Mouse (Mus musculus) midbrain, postnatal 0 days (tissue): ENCODE results near the gene Pbx1. TPM values are rescaled to one million over a fixed set of nuclear protein-coding genes. Genes with fewer than 3 reads are reported as not detected.

Source experiments
- ATAC-seq: fragments of 200-750 bp; cut with Nextera tagmentation; 2 replicates; pipeline ENCODE4 v1.8.0; 2017; ENCODE audit warnings: moderate number of reproducible peaks, mild to moderate bottlenecking, moderate TSS enrichment, moderate library complexity; ENCODE audit not compliant: low FRiP score
- DNase-seq: peaks from one replicate; pipeline ENCODE4 v3.0.0-alpha.2; 2015; ENCODE audit warnings: low spot score
- H3K27ac ChIP-seq: fragments of 300-500 bp; sonication (generic); 2 replicates; pipeline ENCODE4 v1.5.1; 2014; ENCODE audit warnings: low read depth, mild to moderate bottlenecking, low read length, mixed read lengths
- H3K27me3 ChIP-seq: fragments of 300-500 bp; sonication (generic); 2 replicates; pipeline ENCODE4 v1.6.1; 2014; ENCODE audit warnings: low read length, control low read depth, mixed read lengths; ENCODE audit not compliant: insufficient read depth
- H3K36me3 ChIP-seq: fragments of 300-500 bp; sonication (generic); 2 replicates; pipeline ENCODE4 v1.6.1; 2014; ENCODE audit warnings: low read length, control low read depth, mixed read lengths; ENCODE audit not compliant: insufficient read depth
- H3K4me1 ChIP-seq: fragments of 300-500 bp; sonication (generic); 2 replicates; pipeline ENCODE4 v1.6.1; 2014; ENCODE audit warnings: mild to moderate bottlenecking, control low read depth, antibody characterized with exemption, low read length, mixed read lengths; ENCODE audit not compliant: insufficient read depth
- H3K4me2 ChIP-seq: fragments of 300-500 bp; sonication (generic); 2 replicates; pipeline ENCODE4 v1.6.1; 2014; ENCODE audit warnings: low read depth, mild to moderate bottlenecking, low read length, mixed read lengths; ENCODE audit not compliant: poor library complexity, severe bottlenecking
- H3K4me3 ChIP-seq: fragments of 300-500 bp; sonication (generic); 2 replicates; pipeline ENCODE4 v1.5.1; 2014; ENCODE audit warnings: low read depth, mild to moderate bottlenecking, low read length, moderate library complexity
- H3K9ac ChIP-seq: fragments of 300-500 bp; sonication (generic); replicated peaks from 2 replicates; pipeline ENCODE4 v1.6.1; 2014; ENCODE audit warnings: mild to moderate bottlenecking, low read length, moderate library complexity, mixed read lengths; ENCODE audit not compliant: poor library complexity, severe bottlenecking
- H3K9me3 ChIP-seq: fragments of 300-500 bp; sonication (generic); 2 replicates; pipeline ENCODE4 v1.6.1; 2016; ENCODE audit warnings: low read length, control low read depth
- CTCF ChIP-seq: IDR thresholded peaks from 2 replicates; pipeline ENCODE4 v1.5.1; 2016; ENCODE audit warnings: antibody characterized with exemption, mild to moderate bottlenecking
- WGBS: fragments of 180-500 bp; shearing (Covaris S2); extraction: QIAGEN DNeasy Blood & Tissue Kit; methylation state at CpG from one replicate; pipeline ENCODE4 v1.1.7; 2014; 5-methylcytosine and 5-hydroxymethylcytosine counted together
- polyA plus RNA-seq: library from polyadenylated mRNA; unstranded; fragments of >200 nt; fragmentation: Nextera tagmentation; extraction: Ambion mirVana; gene quantifications from 2 replicates; pipeline ENCODE4 v1.2.1, GENCODE M21; 2015
- total RNA-seq: library from RNA; depleted of rRNA; stranded (reverse); fragments of >200 nt; gene quantifications from 2 replicates; pipeline ENCODE4 v1.2.3, GENCODE M21; 2014

The Pbx1 gene
- total and polyA plus RNA-seq, 2 experiments from 2014 or later, result 57.6 to 83.4 TPM

- Histone ChIP-seq H3K27me3 (no peaks in the 10 kb centered on the region), H3K4me1 (peaks cover 16% of the 10 kb centered on the region), H3K9me3 (no peaks in the 10 kb centered on the region), H3K4me3 (no peak overlapping the region), H3K27ac (no peak overlapping the region), H3K9ac (no peak overlapping the region), H3K4me2 (no peak overlapping the region), H3K36me3 (no peaks in the 10 kb centered on the region; the same call in 1 of the 2 replicates)
- DNase-seq (no peak), ATAC-seq (no peak)
- TF ChIP-seq CTCF, result no peak
- WGBS, result 83% methylated on average over 9 of the region's 9 CpGs
Observed at GRCm38 (mm10) chr1:168418903-168419302, 13.2 kb downstream of the Pbx1 start.

DNA sequence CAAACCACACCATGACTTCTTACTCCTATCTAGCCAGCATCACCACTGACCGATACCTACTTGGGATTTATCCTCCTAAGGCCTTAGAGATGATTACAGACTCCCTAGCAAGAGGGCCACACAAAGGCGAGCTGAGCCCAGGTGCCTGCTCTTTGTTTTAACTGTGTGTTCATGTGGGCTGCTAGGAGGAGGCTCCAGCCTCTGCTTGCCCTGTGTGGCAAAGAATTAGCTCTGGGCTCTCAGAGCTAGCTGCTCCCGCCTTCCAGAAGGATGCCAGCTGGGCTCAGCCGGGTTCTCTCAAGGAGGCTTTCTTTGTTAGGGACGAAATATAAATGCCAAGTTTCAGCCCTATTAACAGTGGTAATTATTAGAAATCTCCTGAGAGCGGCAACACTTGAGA, 14.4 kb downstream of the Pbx1 start:
- DNase-seq (no peak), ATAC-seq (no peak)
- WGBS, result 36% methylated on average over 6 of the region's 6 CpGs
- H3K27me3 ChIP-seq, result no peaks in the 10 kb centered on the region
- no peak overlapping the region for H3K27ac ChIP-seq
- H3K9ac ChIP-seq, result no peak overlapping the region
- TF ChIP-seq CTCF, result no peak
- no peaks in the 10 kb centered on the region; the same call in 1 of the 2 replicates for H3K36me3 ChIP-seq
- H3K9me3 ChIP-seq, result no peaks in the 10 kb centered on the region
- H3K4me2 ChIP-seq, result no peak overlapping the region
- peaks cover 10% of the 10 kb centered on the region for H3K4me1 ChIP-seq
- no peak overlapping the region for H3K4me3 ChIP-seq

- TF ChIP-seq CTCF, result no peak
- H3K9me3 ChIP-seq, result no peaks in the 10 kb centered on the region
- H3K4me3 ChIP-seq, result no peak overlapping the region
- H3K4me1 ChIP-seq, result peaks cover 10% of the 10 kb centered on the region
- no peaks in the 10 kb centered on the region for H3K36me3 ChIP-seq
- WGBS, result 23% methylated on average over 11 of the region's 11 CpGs
- no peaks in the 10 kb centered on the region for H3K27me3 ChIP-seq
- H3K9ac ChIP-seq, result 0 out of 2 replicates have a peak overlapping the region, but pooled peaks have one; percentile 29
- peak overlapping the region; percentile 32 for H3K4me2 ChIP-seq
- no peak overlapping the region for H3K27ac ChIP-seq
- DNase-seq (no peak), ATAC-seq (no peak)
Observed at GRCm38 (mm10) chr1:168416729-168417437, 15.2 kb downstream of the Pbx1 start.

- Histone ChIP-seq H3K36me3 (no peaks in the 10 kb centered on the region), H3K27me3 (no peaks in the 10 kb centered on the region), H3K4me2 (no peak overlapping the region), H3K4me3 (no peak overlapping the region), H3K27ac (no peak overlapping the region), H3K9me3 (no peaks in the 10 kb centered on the region), H3K4me1 (no peaks in the 10 kb centered on the region), H3K9ac (no peak overlapping the region)
- DNase-seq (no peak), ATAC-seq (no peak)
- 19% methylated on average over 10 of the region's 10 CpGs for WGBS
- no peak for TF ChIP-seq CTCF
Observed at GRCm38 (mm10) chr1:168410611-168411010, 21.5 kb downstream of the Pbx1 start.

GRCm38 (mm10) chr1:168410054-168410453, 22.0 kb downstream of the Pbx1 start:
- no peak overlapping the region for H3K27ac ChIP-seq
- WGBS, result 11% methylated on average over 1 of the region's 1 CpGs
- H3K4me2 ChIP-seq, result no peak overlapping the region
- no peaks in the 10 kb centered on the region for H3K27me3 ChIP-seq
- no peak overlapping the region for H3K9ac ChIP-seq
- H3K36me3 ChIP-seq, result no peaks in the 10 kb centered on the region
- ATAC-seq (no peak), DNase-seq (no peak)
- no peak overlapping the region for H3K4me3 ChIP-seq
- H3K9me3 ChIP-seq, result no peaks in the 10 kb centered on the region
- no peaks in the 10 kb centered on the region for H3K4me1 ChIP-seq
- TF ChIP-seq CTCF, result no peak

DNA sequence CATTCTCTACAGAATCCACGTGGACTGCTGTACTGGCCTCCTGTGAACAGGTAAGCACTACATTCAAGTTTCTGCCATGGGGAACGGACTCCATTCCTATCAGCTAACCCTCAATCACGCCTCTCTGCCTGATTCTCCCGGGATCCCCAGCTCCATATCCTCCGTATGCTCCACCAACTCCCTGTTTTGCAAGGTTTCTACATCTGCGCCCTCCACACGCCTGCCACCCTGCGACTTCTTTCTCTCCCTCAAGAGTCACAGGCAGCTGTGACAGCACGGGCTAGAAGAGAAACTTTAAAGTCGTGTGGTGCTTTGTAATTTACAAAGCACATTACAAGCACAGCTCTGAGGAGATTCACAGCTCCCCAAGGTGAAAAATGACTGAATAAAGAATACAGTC, 23.3 kb downstream of the Pbx1 start:
- Histone ChIP-seq H3K4me2 (no peak overlapping the region), H3K27ac (no peak overlapping the region), H3K9me3 (no peaks in the 10 kb centered on the region), H3K9ac (no peak overlapping the region), H3K4me3 (no peak overlapping the region), H3K27me3 (no peaks in the 10 kb centered on the region), H3K36me3 (no peaks in the 10 kb centered on the region), H3K4me1 (no peaks in the 10 kb centered on the region)
- 67% methylated on average over 10 of the region's 10 CpGs for WGBS
- DNase-seq, result no peak
- no peak for TF ChIP-seq CTCF
- ATAC-seq, result no peak
